Mouse (Mus musculus) cerebellum, postnatal 14 days (tissue): ENCODE data around the gene Lpar6.
A peak's percentile ranks its signal among the peaks of the same experiment; 100 is the strongest.

Experiments used
- DNase-seq, 2 experiments: peaks; one replicate each; pipeline ENCODE4 v3.0.0; 2021; ENCODE audit warnings: mixed read lengths in 2 of 2

Gene Lpar6

GRCm38 (mm10) chr14:73257348-73257747, 19.7 kb downstream of the Lpar6 start:
- DNase-seq, result no peak

- no peak for DNase-seq
Measured at GRCm38 (mm10) chr14:73258181-73258580, 20.5 kb downstream of the Lpar6 start.

- DNase-seq, result no peak
Measured at GRCm38 (mm10) chr14:73262210-73262609, 24.5 kb downstream of the Lpar6 start.

GRCm38 (mm10) chr14:73266166-73266565, 28.5 kb downstream of the Lpar6 start:
- DNase-seq, result peak; percentile 7 to 35

GRCm38 (mm10) chr14:73271807-73272206, 34.1 kb downstream of the Lpar6 start:
- DNase-seq, result no peak

GRCm38 (mm10) chr14:73279096-73279495, 41.4 kb downstream of the Lpar6 start:
- DNase-seq, result no peak

- peak; percentile 7 to 15 for DNase-seq
Measured at GRCm38 (mm10) chr14:73280996-73281395, 43.3 kb downstream of the Lpar6 start.

GRCm38 (mm10) chr14:73289915-73290314, 52.2 kb downstream of the Lpar6 start:
- DNase-seq, result no peak

GRCm38 (mm10) chr14:73292434-73292833, 54.7 kb downstream of the Lpar6 start:
- DNase-seq, result no peak
